Mouse (Mus musculus): ENCODE measurements at regions not wholly inside any gene's neighbourhood (a gene's known extent, or its start where the extent isn't known, plus 50 kb on each side); places are given as distances from the start of the nearest gene placed in this dataset.

DNA sequence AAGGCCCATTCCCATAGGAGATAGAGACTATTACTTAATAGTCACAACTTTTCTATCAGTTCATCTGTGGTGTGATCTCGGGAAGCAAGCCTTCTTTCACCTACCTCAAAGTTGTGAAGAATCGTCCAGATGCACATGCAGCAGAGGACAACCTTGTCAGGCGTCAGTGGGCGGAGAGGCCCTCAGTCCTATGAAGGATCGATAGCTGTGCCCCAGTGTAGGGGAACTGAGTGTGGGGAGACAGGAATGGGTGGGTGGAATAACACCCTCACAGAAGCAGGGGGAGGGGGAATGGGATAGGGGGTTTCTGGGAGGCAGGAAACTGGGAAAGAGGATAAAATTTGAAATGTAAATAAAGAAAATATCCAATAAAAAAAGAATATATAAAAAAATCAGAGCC lies 133.5 kb upstream of the Nrxn1 start:
- no peak for DNase-seq (ENCODE audit: low spot score in 2 of 2)

- DNase-seq (ENCODE audit: low spot score in 2 of 2), result no peak
Measured at GRCm38 (mm10) chr17:91225916-91226315, 133.0 kb upstream of the Nrxn1 start.

- no peak for DNase-seq (ENCODE audit: low spot score in 2 of 2)
Measured at GRCm38 (mm10) chr17:91216429-91216828, 123.6 kb upstream of the Nrxn1 start.

- no peak for DNase-seq (ENCODE audit: low spot score in 2 of 2)
Measured at GRCm38 (mm10) chr17:91182574-91182973, 89.7 kb upstream of the Nrxn1 start.

DNA sequence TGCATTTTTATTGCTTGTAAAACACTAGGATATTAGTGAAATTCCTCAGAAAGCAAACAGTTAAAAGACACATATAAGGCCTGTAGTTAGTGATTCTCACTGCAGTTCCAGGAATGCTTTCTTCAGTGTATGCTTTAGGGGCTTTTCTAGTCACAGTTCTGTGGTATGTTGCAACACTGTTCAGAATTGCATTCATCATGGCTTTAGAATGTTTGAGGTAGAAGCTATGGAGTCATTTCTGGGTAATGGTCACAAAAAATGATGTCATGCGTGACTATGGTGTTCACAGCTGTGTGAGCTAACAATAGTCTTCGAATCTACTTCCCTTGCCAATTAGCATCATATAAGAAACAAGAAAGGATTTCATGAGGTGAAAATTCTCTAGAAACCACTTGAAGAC lies 69.0 kb upstream of the Nrxn1 start:
- no peak for DNase-seq (ENCODE audit: low spot score in 2 of 2)

Data from urinary bladder, postnatal 4 days (tissue).